Mouse (Mus musculus): ENCODE measurements around the gene Flot1.

GRCm38 (mm10) chr17:35820111-35820510, 2.9 kb upstream of the Flot1 start:
- TF ChIP-seq CTCF (IDR thresholded peaks at IDR 0.05; ENCODE audit: control insufficient read depth, insufficient read depth, insufficient replicate concordance, low read depth, low read length) (no peak), POLR2A (IDR thresholded peaks at IDR 0.05; ENCODE audit: control insufficient read depth, low read depth, low read length) (no peak)

Data from testis, adult 2 months (tissue).